Mouse (Mus musculus): ENCODE results near the gene Slc12a8. TPM values are rescaled to one million over a fixed set of nuclear protein-coding genes. Genes with fewer than 3 reads are reported as not detected.

The Slc12a8 gene
- total RNA-seq, 2 experiments from 2014 or later = 0.45 to 0.56 TPM

- intact Hi-C loops (cut with DNase I) = no loop called here
- DNase-seq = no peak
These were observed 19.3 kb downstream of the Slc12a8 start for GRCm38 (mm10) chr16:33536456-33536855.

- no peak for DNase-seq
- intact Hi-C loops (cut with DNase I) = no loop called here
These were observed 20.5 kb downstream of the Slc12a8 start for GRCm38 (mm10) chr16:33537499-33538225.

- intact Hi-C loops (cut with DNase I) = no loop called here
- DNase-seq = no peak
These were observed 27.2 kb downstream of the Slc12a8 start for GRCm38 (mm10) chr16:33544346-33544745.

GRCm38 (mm10) chr16:33545530-33545929 is 28.4 kb downstream of the Slc12a8 start:
- no peak for DNase-seq
- intact Hi-C loops (cut with DNase I) = no loop called here

GRCm38 (mm10) chr16:33553689-33554342 is 36.7 kb downstream of the Slc12a8 start:
- DNase-seq = peak in 1 of 2 experiments; percentile 42
- intact Hi-C loops (cut with DNase I) = no loop called here

GRCm38 (mm10) chr16:33558121-33558520 is 41.0 kb downstream of the Slc12a8 start:
- intact Hi-C loops (cut with DNase I) = no loop called here
- DNase-seq = no peak

GRCm38 (mm10) chr16:33560281-33560680 is 43.2 kb downstream of the Slc12a8 start:
- DNase-seq = peak; percentile 89 to 92
- intact Hi-C loops (cut with DNase I) = loop anchor here (1.0 to 2.0 kb wide), 4 partner anchors 21 to 241 kb away; no protein-coding TSS in a partner anchor

GRCm38 (mm10) chr16:33561308-33562009 is 44.3 kb downstream of the Slc12a8 start:
- no peak for DNase-seq
- intact Hi-C loops (cut with DNase I) = loop anchor here (2.0 kb wide), 4 partner anchors 19 to 239 kb away; no protein-coding TSS in a partner anchor

- DNase-seq = peak; percentile 49 to 57
These were observed 45.9 kb downstream of the Slc12a8 start for GRCm38 (mm10) chr16:33562874-33563537.

GRCm38 (mm10) chr16:33563538-33564013 is 46.4 kb downstream of the Slc12a8 start:
- intact Hi-C loops (cut with DNase I) = loop anchor here (2.0 kb wide), 1 partner anchor 113 kb away; no protein-coding TSS in a partner anchor
- peak in 1 of 2 experiments; percentile 41 for DNase-seq

More at GRCm38 (mm10) chr16:33562874-33563537, 45.9 kb downstream of the Slc12a8 start:
- intact Hi-C loops (cut with DNase I) = loop anchor here (2.0 kb wide), 1 partner anchor 114 kb away; no protein-coding TSS in a partner anchor

GRCm38 (mm10) chr16:33566467-33566866 is 49.3 kb downstream of the Slc12a8 start:
- DNase-seq = no peak
- intact Hi-C loops (cut with DNase I) = no loop called here

- no peak for DNase-seq
- intact Hi-C loops (cut with DNase I) = no loop called here
These were observed 50.6 kb downstream of the Slc12a8 start for GRCm38 (mm10) chr16:33567736-33568135.

- no peak for DNase-seq
- intact Hi-C loops (cut with DNase I) = no loop called here
These were observed 51.3 kb downstream of the Slc12a8 start for GRCm38 (mm10) chr16:33568269-33569016.

- intact Hi-C loops (cut with DNase I) = no loop called here
- DNase-seq = no peak
These were observed 55.5 kb downstream of the Slc12a8 start for GRCm38 (mm10) chr16:33572646-33573045.

GRCm38 (mm10) chr16:33573703-33574102 is 56.6 kb downstream of the Slc12a8 start:
- intact Hi-C loops (cut with DNase I) = no loop called here

GRCm38 (mm10) chr16:33575728-33576127 is 58.6 kb downstream of the Slc12a8 start:
- intact Hi-C loops (cut with DNase I) = no loop called here
- DNase-seq = no peak

More at GRCm38 (mm10) chr16:33573703-33574102, 56.6 kb downstream of the Slc12a8 start:
- no peak for DNase-seq

GRCm38 (mm10) chr16:33576271-33577189 is 59.4 kb downstream of the Slc12a8 start:
- peak; percentile 56 to 65 for DNase-seq
- intact Hi-C loops (cut with DNase I) = no loop called here

GRCm38 (mm10) chr16:33578462-33578861 is 61.3 kb downstream of the Slc12a8 start:
- intact Hi-C loops (cut with DNase I) = no loop called here
- peak; percentile 57 to 61 for DNase-seq

All from heart, postnatal 14 days (tissue).